Mouse (Mus musculus) testis, adult 2 months (tissue): Measurements from ENCODE around the gene Zfp174.
"Not testable (repeated sequence)": the region's sequence is repeated elsewhere in the genome, so short reads cannot be mapped to it uniquely, and the experiment has no call there.

Experiments used
- CTCF ChIP-seq: fragments of 200-500 bp; IDR thresholded peaks from 2 replicates; pipeline ENCODE4 v1.5.1; 2012; ENCODE audit warnings: low read depth, mild to moderate bottlenecking, inconsistent platforms, low read length, moderate library complexity; ENCODE audit not compliant: control insufficient read depth, insufficient read depth, insufficient replicate concordance
- POLR2A ChIP-seq: fragments of 200-500 bp; IDR thresholded peaks from 2 replicates; pipeline ENCODE4 v1.6.1; 2012; ENCODE audit warnings: low read depth, mild to moderate bottlenecking, inconsistent platforms, low read length, moderate library complexity; ENCODE audit not compliant: control insufficient read depth

- not testable (repeated sequence) for TF ChIP-seq CTCF, POLR2A
These were observed 32.4 kb upstream of the Zfp174 start for GRCm38 (mm10) chr16:3814667-3815066.
